Mouse (Mus musculus): ENCODE measurements around the gene Wnt4. TPM values are rescaled to one million over a fixed set of nuclear protein-coding genes. Genes with fewer than 3 reads are reported as not detected.

Gene Wnt4
- polyA plus RNA-seq, 1 experiment from 2014 or later = 6.9 TPM

DNA sequence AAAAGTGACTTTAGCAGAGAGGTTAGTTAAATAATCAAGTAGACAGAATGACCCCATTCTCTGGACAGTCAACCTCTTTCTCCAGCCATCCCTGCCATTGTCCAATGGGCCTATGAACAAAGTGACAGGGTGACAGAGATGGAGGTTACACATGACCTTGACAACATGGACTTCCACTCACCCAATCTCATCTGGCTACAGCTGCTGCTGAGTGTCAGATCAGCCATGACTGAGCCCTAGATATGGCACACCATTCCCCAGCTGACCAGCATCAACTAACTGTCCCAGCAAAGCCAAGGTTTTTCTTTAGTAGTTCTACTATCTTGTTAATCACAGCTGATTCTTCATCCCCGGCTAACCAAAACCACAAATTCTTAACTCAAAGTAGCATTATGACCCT, 65.5 kb downstream of the Wnt4 start:
- H3K36me3 ChIP-seq = peaks cover 29% of the 10 kb centered on the region; the same call in 1 of the 2 replicates
- no peak overlapping the region for H3K4me3 ChIP-seq (replicated peaks)

DNA sequence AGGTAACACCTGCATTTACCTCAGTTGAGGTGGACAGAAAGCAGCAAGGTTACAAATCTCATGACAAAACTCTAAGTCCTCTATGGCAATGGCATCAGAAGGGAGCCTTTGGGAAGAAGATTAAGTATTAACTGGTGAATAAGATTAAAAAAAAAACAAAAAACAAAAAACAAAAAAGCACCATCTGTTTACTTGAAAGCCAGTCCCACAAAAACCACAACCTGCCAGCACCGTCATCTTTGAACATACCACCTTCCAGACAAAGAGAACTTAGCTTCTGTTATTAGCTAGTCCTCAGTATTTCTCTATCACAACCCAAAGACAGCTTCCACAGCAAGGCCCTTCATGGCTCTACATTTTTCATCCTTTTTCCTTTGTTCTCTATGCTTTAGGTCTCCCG, 67.8 kb downstream of the Wnt4 start:
- ATAC-seq (ENCODE audit: insufficient number of reproducible peaks, insufficient read depth, low FRiP score, low TSS enrichment, low read depth) = no peak
- Histone ChIP-seq H3K9me3 (no peaks in the 10 kb centered on the region), H3K36me3 (peaks cover 29% of the 10 kb centered on the region; the same call in 1 of the 2 replicates), H3K27me3 (no peaks in the 10 kb centered on the region), H3K4me2 (no peak overlapping the region), H3K4me1 (replicated peaks) (no peaks in the 10 kb centered on the region), H3K9ac (replicated peaks) (no peak overlapping the region), H3K27ac (no peak overlapping the region), H3K4me3 (replicated peaks) (no peak overlapping the region)
- 87% methylated on average over 2 of the region's 2 CpGs for WGBS

More for the DNA sequence above, 65.5 kb downstream of the Wnt4 start:
- Histone ChIP-seq H3K4me1 (replicated peaks) (peaks cover 14% of the 10 kb centered on the region), H3K9ac (replicated peaks) (no peak overlapping the region), H3K27ac (no peak overlapping the region), H3K27me3 (no peaks in the 10 kb centered on the region), H3K9me3 (no peaks in the 10 kb centered on the region), H3K4me2 (no peak overlapping the region)
- no peak for ATAC-seq (ENCODE audit: insufficient number of reproducible peaks, insufficient read depth, low FRiP score, low TSS enrichment, low read depth)
- WGBS = 95% methylated on average over 1 of the region's 1 CpGs

DNA sequence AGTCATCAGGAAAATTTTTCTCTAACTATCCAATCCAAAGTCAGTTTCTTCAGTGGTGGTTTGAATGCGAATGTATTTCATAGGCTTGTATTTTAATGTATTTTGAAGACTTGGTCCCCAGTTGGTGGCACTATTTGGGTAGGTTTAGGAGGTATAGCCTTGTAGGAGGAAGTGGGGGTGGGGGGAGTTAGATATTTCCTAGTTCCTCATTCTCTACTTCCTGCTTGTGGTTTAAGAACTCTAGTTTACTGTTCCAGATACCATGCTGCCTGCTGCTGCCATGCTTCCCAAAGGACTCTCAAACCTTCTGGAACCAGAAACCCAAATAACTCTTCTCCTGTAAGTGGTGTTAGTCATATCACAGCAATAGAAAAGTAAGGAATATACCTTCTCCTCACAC, 68.5 kb downstream of the Wnt4 start:
- 100% methylated on average over 1 of the region's 1 CpGs for WGBS
- Histone ChIP-seq H3K36me3 (peaks cover 33% of the 10 kb centered on the region), H3K27me3 (no peaks in the 10 kb centered on the region), H3K9ac (replicated peaks) (no peak overlapping the region), H3K9me3 (no peaks in the 10 kb centered on the region), H3K4me1 (replicated peaks) (no peaks in the 10 kb centered on the region), H3K27ac (no peak overlapping the region), H3K4me3 (replicated peaks) (no peak overlapping the region), H3K4me2 (no peak overlapping the region)
- ATAC-seq (ENCODE audit: insufficient number of reproducible peaks, insufficient read depth, low FRiP score, low TSS enrichment, low read depth) = no peak

Other genes with a start within 250 kb of the Wnt4 start
- 5.3 and 6.1 TPM in 2 replicates for gene Zbtb40, start 228.7 kb upstream of the Wnt4 start, polyA plus RNA-seq (2016; fragmentation: Nextera tagmentation; extraction: Ambion mirVana)
- gene Cdc42, start 80.2 kb downstream of the Wnt4 start, polyA plus RNA-seq (2016; fragmentation: Nextera tagmentation; extraction: Ambion mirVana) = 589 and 620 TPM in 2 replicates
- gene Cela3a, start 132.3 kb downstream of the Wnt4 start, polyA plus RNA-seq (2016; fragmentation: Nextera tagmentation; extraction: Ambion mirVana) = not detected in 2 replicates
- not detected in 2 replicates for gene Cela3b, start 153.1 kb downstream of the Wnt4 start, polyA plus RNA-seq (2016; fragmentation: Nextera tagmentation; extraction: Ambion mirVana)
- gene 1700013G24Rik, start 175.8 kb downstream of the Wnt4 start, polyA plus RNA-seq (2016; fragmentation: Nextera tagmentation; extraction: Ambion mirVana) = not detected in 2 replicates
- gene Hspg2, start 191.3 kb downstream of the Wnt4 start, polyA plus RNA-seq (2016; fragmentation: Nextera tagmentation; extraction: Ambion mirVana) = 14.3 and 18.8 TPM in 2 replicates

Data from limb, embryonic 12.5 days (tissue).